Mouse (Mus musculus): ENCODE data around the gene Vmn1r6.

DNA sequence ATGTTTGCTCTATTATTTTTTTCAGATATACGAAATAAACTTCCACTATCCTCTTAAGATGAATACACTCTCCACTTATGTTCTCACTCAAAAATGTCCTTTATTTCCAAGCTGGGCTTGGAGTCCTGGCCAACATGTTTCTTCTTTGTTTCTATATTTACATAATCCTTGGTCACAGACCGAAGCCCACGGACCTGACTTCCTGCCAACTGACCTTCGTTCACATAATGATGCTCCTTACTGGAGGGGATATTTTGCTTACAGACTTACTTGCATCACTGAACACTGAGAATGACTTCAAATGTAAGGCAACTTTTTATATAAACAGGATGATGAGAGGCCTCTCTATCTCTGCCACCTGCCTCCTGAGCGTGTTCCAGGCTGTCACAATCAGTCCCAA lies 40.6 kb upstream of the Vmn1r6 start:
- TF ChIP-seq CTCF (IDR thresholded peaks at IDR 0.05; ENCODE audit: control insufficient read depth, insufficient read depth, insufficient read length) (no peak), MAX (IDR thresholded peaks at IDR 0.05) (no peak), MYOG (IDR thresholded peaks at IDR 0.05; ENCODE audit: control insufficient read depth, extremely low read depth, insufficient read length) (no peak), CEBPB (IDR thresholded peaks at IDR 0.05; ENCODE audit: low read depth) (no peak), USF1 (IDR thresholded peaks at IDR 0.05; ENCODE audit: low read depth) (no peak)
